11 mouse cellular contexts compared by ENCODE assay signal in the genomic region with DNA sequence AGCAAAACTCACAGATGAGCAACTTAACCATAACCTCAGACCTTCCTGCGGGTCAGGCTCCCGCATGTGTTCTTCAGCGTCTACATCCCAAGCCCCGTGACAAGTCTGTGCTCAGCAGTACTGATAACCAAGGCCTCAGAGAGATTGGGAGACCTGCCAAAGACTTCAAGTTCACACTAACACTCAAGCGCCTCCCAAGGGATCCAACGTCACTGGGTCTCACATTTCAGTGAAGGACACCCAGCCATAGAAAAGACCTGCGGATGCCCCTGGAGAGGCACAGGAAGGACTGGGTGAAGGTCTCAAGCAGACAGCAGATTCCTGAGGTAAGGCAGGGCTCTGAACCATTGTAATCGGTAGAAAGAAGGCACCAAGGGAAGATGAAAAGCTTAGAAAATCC. TPM values are rescaled to one million over a fixed set of nuclear protein-coding genes. Genes with fewer than 3 reads are reported as not detected.
DNase-seq lines count a peak whose midpoint lies in the region; ATAC-seq and TF ChIP-seq lines count a peak whose summit lies in the region.
"Had no signal": no experiment of that assay in that cellular context is flagged by ENCODE, and none has a peak within 500 bp of the region (broad histone marks: within the 10 kb centered on the region; RNA-seq: fewer than 3 reads in every experiment).

No protein-coding gene starts in this region.

- no peak for TF ChIP-seq CTCF in stomach, postnatal 0 days (IDR thresholded peaks at IDR 0.05; ENCODE audit: low read depth)

- H3K4me1 ChIP-seq in kidney, embryonic 15.5 days: peaks cover 4% of the 10 kb centered on the region
- H3K4me1 ChIP-seq in stomach, postnatal 0 days (replicated peaks; ENCODE audit: control insufficient read depth, insufficient read depth): no peaks in the 10 kb centered on the region
- H3K4me1 ChIP-seq in midbrain, embryonic 11.5 days (ENCODE audit: control insufficient read depth, insufficient read depth, low read length): no peaks in the 10 kb centered on the region
- H3K4me1 ChIP-seq: embryonic facial prominence, embryonic 13.5 days; limb, embryonic 15.5 days had no signal

- no peak overlapping the region for H3K4me2 ChIP-seq in kidney, embryonic 15.5 days
- no peak overlapping the region for H3K4me2 ChIP-seq in stomach, postnatal 0 days (replicated peaks; ENCODE audit: low read depth)
- H3K4me2 ChIP-seq in midbrain, embryonic 11.5 days: no peak overlapping the region
- H3K4me2 ChIP-seq: embryonic facial prominence, embryonic 13.5 days; limb, embryonic 15.5 days; midbrain, embryonic 12.5 days had no signal

- WGBS in kidney, embryonic 15.5 days: 63% methylated on average over 8 of the region's 8 CpGs
- WGBS in stomach, postnatal 0 days: 53% methylated on average over 8 of the region's 8 CpGs
- 84% methylated on average over 8 of the region's 8 CpGs for WGBS in midbrain, embryonic 11.5 days

- ATAC-seq in kidney, embryonic 15.5 days (replicated peaks; ENCODE audit: low FRiP score): no peak
- peak; percentile 33; the same call in 1 of the 2 replicates for ATAC-seq in stomach, postnatal 0 days (ENCODE audit: low FRiP score, low TSS enrichment)
- ATAC-seq in midbrain, embryonic 11.5 days (ENCODE audit: low FRiP score): no peak

- no peaks in the 10 kb centered on the region for H3K36me3 ChIP-seq in kidney, embryonic 15.5 days
- H3K36me3 ChIP-seq in stomach, postnatal 0 days (ENCODE audit: control insufficient read depth, insufficient read depth, low read length): no peaks in the 10 kb centered on the region
- H3K36me3 ChIP-seq in midbrain, embryonic 11.5 days (ENCODE audit: control insufficient read depth, insufficient read depth, low read length): no peaks in the 10 kb centered on the region
- H3K36me3 ChIP-seq: embryonic facial prominence, embryonic 13.5 days; limb, embryonic 15.5 days; midbrain, embryonic 12.5 days had no signal

- H3K4me3 ChIP-seq in kidney, embryonic 15.5 days (replicated peaks): no peak overlapping the region
- H3K4me3 ChIP-seq in stomach, postnatal 0 days (ENCODE audit: low read depth, low read length): no peak overlapping the region
- H3K4me3 ChIP-seq in midbrain, embryonic 11.5 days (ENCODE audit: low read depth, low read length): no peak overlapping the region
- H3K4me3 ChIP-seq: embryonic facial prominence, embryonic 13.5 days; limb, embryonic 15.5 days; midbrain, embryonic 12.5 days had no signal

- H3K9me3 ChIP-seq in kidney, embryonic 15.5 days (replicated peaks): no peaks in the 10 kb centered on the region
- H3K9me3 ChIP-seq in stomach, postnatal 0 days (ENCODE audit: control insufficient read depth, low read length): no peaks in the 10 kb centered on the region
- no peaks in the 10 kb centered on the region for H3K9me3 ChIP-seq in midbrain, embryonic 11.5 days (ENCODE audit: control insufficient read depth, low read length)
- H3K9me3 ChIP-seq: embryonic facial prominence, embryonic 13.5 days; limb, embryonic 15.5 days; midbrain, embryonic 12.5 days had no signal

- no peak overlapping the region for H3K27ac ChIP-seq in kidney, embryonic 15.5 days
- no peak overlapping the region for H3K27ac ChIP-seq in stomach, postnatal 0 days (replicated peaks)
- H3K27ac ChIP-seq in midbrain, embryonic 11.5 days (ENCODE audit: low read depth, low read length): no peak overlapping the region
- H3K27ac ChIP-seq: embryonic facial prominence, embryonic 13.5 days; limb, embryonic 15.5 days; midbrain, embryonic 12.5 days had no signal

- DNase-seq in kidney, postnatal 14 days: peak; percentile 50
- peak; percentile 32 for DNase-seq in gastrocnemius, postnatal 14 days
- DNase-seq in heart, postnatal 14 days: peak; percentile 49 to 70
- DNase-seq in stomach, postnatal 0 days (ENCODE audit: low spot score): no peak
- DNase-seq in cerebellum, adult 9-11 months: no peak
- no peak for DNase-seq in midbrain, embryonic 11.5 days (ENCODE audit: low spot score, missing footprints)
- no peak for DNase-seq in thymus, postnatal 0 days (ENCODE audit: low spot score)

- no peak overlapping the region for H3K9ac ChIP-seq in kidney, embryonic 15.5 days
- no peak overlapping the region for H3K9ac ChIP-seq in stomach, postnatal 0 days (ENCODE audit: low read length)
- H3K9ac ChIP-seq in midbrain, embryonic 11.5 days (ENCODE audit: low read length): no peak overlapping the region
- H3K9ac ChIP-seq: embryonic facial prominence, embryonic 13.5 days; limb, embryonic 15.5 days; midbrain, embryonic 12.5 days had no signal

- intact Hi-C loops in gastrocnemius, postnatal 14 days (cut with DNase I; ENCODE audit: low total_unique reads): no loop called here
- intact Hi-C loops in heart, postnatal 14 days (cut with DNase I): no loop called here

- H3K27me3 ChIP-seq in kidney, embryonic 15.5 days: peaks cover 6% of the 10 kb centered on the region; the same call in 1 of the 2 replicates
- H3K27me3 ChIP-seq in stomach, postnatal 0 days (ENCODE audit: control insufficient read depth, insufficient read depth, low read length): no peaks in the 10 kb centered on the region
- no peaks in the 10 kb centered on the region for H3K27me3 ChIP-seq in midbrain, embryonic 11.5 days (ENCODE audit: control insufficient read depth, insufficient read depth, low read length)
- H3K27me3 ChIP-seq: embryonic facial prominence, embryonic 13.5 days; limb, embryonic 15.5 days had no signal

- no peak for TF ChIP-seq EP300 in stomach, postnatal 0 days (optimal IDR thresholded peaks at IDR 0.05)

RNA-seq across cellular contexts. Expression of a gene that starts 28.8 kb away (rescaled TPM):
- 0.46 and 0.78 TPM in 2 replicates for polyA plus RNA-seq in kidney, embryonic 15.5 days (2015; fragmentation: Nextera tagmentation; extraction: Ambion mirVana)
- total RNA-seq in gastrocnemius, postnatal 14 days (2021): under 1 TPM; 0.13 to 0.23 TPM
- total RNA-seq in heart, postnatal 14 days (2021): under 1 TPM; 0.76 to 0.86 TPM
- polyA plus RNA-seq in stomach, postnatal 0 days (2015; fragmentation: Nextera tagmentation; extraction: Ambion mirVana): 0.16 and 0.28 TPM in 2 replicates
- 0.27 and 0.73 TPM in 2 replicates for polyA plus RNA-seq in midbrain, embryonic 11.5 days (2014; fragmentation: Nextera tagmentation; extraction: Ambion mirVana)
- polyA plus RNA-seq in thymus, postnatal 0 days (2015; fragmentation: Nextera tagmentation; extraction: Ambion mirVana): 0.51 and 0.78 TPM in 2 replicates

RNA-seq across cellular contexts. Expression of a gene that starts 28.9 kb away (rescaled TPM):
- 38.5 and 41.2 TPM in 2 replicates for polyA plus RNA-seq in kidney, embryonic 15.5 days (2015; fragmentation: Nextera tagmentation; extraction: Ambion mirVana)
- total RNA-seq in gastrocnemius, postnatal 14 days (2021): 10 to 100 TPM; 60.2 to 66.6 TPM
- total RNA-seq in heart, postnatal 14 days (2021): 100 to 1,000 TPM; 109 to 115 TPM
- 35.1 and 37.8 TPM in 2 replicates for polyA plus RNA-seq in stomach, postnatal 0 days (2015; fragmentation: Nextera tagmentation; extraction: Ambion mirVana)
- 41.8 and 42.3 TPM in 2 replicates for polyA plus RNA-seq in midbrain, embryonic 11.5 days (2014; fragmentation: Nextera tagmentation; extraction: Ambion mirVana)
- polyA plus RNA-seq in thymus, postnatal 0 days (2015; fragmentation: Nextera tagmentation; extraction: Ambion mirVana): 27.7 and 29.7 TPM in 2 replicates

Comparison
In these comparisons a context has a peak if more than half of its experiments do, and no peak if none do; other contexts are left out.
1. DNase-seq: peak in kidney, postnatal 14 days (single experiment), gastrocnemius, postnatal 14 days (single experiment) and heart, postnatal 14 days (2 of 2); none in stomach, postnatal 0 days (single experiment), cerebellum, adult 9-11 months (single experiment), midbrain, embryonic 11.5 days (single experiment) and thymus, postnatal 0 days (single experiment).